Mouse (Mus musculus) lung, postnatal 0 days (tissue): Measurements from ENCODE around the gene Ovgp1. TPM values are rescaled to one million over a fixed set of nuclear protein-coding genes. Genes with fewer than 3 reads are reported as not detected.
"Not testable (repeated sequence)": the region's sequence is repeated elsewhere in the genome, so short reads cannot be mapped to it uniquely, and the experiment has no call there.

Experiments
- ATAC-seq: fragments of 200-750 bp; cut with Nextera tagmentation; 2 replicates; pipeline ENCODE4 v1.8.0; 2017; ENCODE audit warnings: moderate library complexity
- DNase-seq: peaks from one replicate; pipeline ENCODE4 v3.0.0-alpha.2; 2016; ENCODE audit warnings: low spot score
- H3K27ac ChIP-seq: fragments of 300-500 bp; sonication (generic); 2 replicates; pipeline ENCODE4 v1.5.1; 2014; ENCODE audit warnings: antibody characterized with exemption, mild to moderate bottlenecking, low read length, mixed read lengths
- H3K27me3 ChIP-seq: fragments of 300-500 bp; sonication (generic); replicated peaks from 2 replicates; pipeline ENCODE4 v1.6.1; 2014; ENCODE audit warnings: low read length, mixed read lengths; ENCODE audit not compliant: insufficient read depth
- H3K36me3 ChIP-seq: fragments of 300-500 bp; sonication (generic); 2 replicates; pipeline ENCODE4 v1.6.1; 2014; ENCODE audit warnings: low read length, mixed read lengths; ENCODE audit not compliant: insufficient read depth
- H3K4me1 ChIP-seq: fragments of 300-500 bp; sonication (generic); 2 replicates; pipeline ENCODE4 v1.6.1; 2014; ENCODE audit warnings: antibody characterized with exemption, low read depth, low read length, mixed read lengths; ENCODE audit not compliant: insufficient read depth
- H3K4me2 ChIP-seq: fragments of 300-500 bp; sonication (generic); replicated peaks from 2 replicates; pipeline ENCODE4 v1.6.1; 2014; ENCODE audit warnings: low read depth, mild to moderate bottlenecking, low read length, moderate library complexity, mixed read lengths
- H3K4me3 ChIP-seq: fragments of 300-500 bp; sonication (generic); 2 replicates; pipeline ENCODE4 v1.5.1; 2014; ENCODE audit warnings: low read depth, low read length
- H3K9ac ChIP-seq: fragments of 300-500 bp; sonication (generic); replicated peaks from 2 replicates; pipeline ENCODE4 v1.6.1; 2014; ENCODE audit warnings: low read depth, mild to moderate bottlenecking
- H3K9me3 ChIP-seq: fragments of 300-500 bp; sonication (generic); 2 replicates; pipeline ENCODE4 v1.6.1; 2016; ENCODE audit warnings: low read length, mixed read lengths
- CTCF ChIP-seq: IDR thresholded peaks from 2 replicates; pipeline ENCODE4 v1.5.1; 2016; ENCODE audit warnings: antibody characterized with exemption, mild to moderate bottlenecking
- EP300 ChIP-seq: IDR thresholded peaks from 2 replicates; pipeline ENCODE4 v1.6.1; 2016; ENCODE audit warnings: antibody characterized with exemption, mild to moderate bottlenecking, control low read depth
- WGBS: fragments of 180-500 bp; shearing (Covaris S2); extraction: QIAGEN DNeasy Blood & Tissue Kit; methylation state at CpG from one replicate; pipeline ENCODE4 v1.1.7; 2014; 5-methylcytosine and 5-hydroxymethylcytosine counted together
- polyA plus RNA-seq: library from polyadenylated mRNA; unstranded; fragments of >200 nt; fragmentation: Nextera tagmentation; extraction: Ambion mirVana; gene quantifications from 2 replicates; pipeline ENCODE4 v1.2.1, GENCODE M21; 2015

Ovgp1 gene
- polyA plus RNA-seq, 1 experiment from 2014 or later, result 0.95 TPM

- no peak overlapping the region for H3K27ac ChIP-seq
- no peak overlapping the region for H3K4me3 ChIP-seq
- no peak overlapping the region for H3K9ac ChIP-seq
- TF ChIP-seq EP300 (peak; percentile 56), CTCF (no peak)
- H3K27me3 ChIP-seq, result no peaks in the 10 kb centered on the region
- peak; percentile 89 for ATAC-seq
- H3K9me3 ChIP-seq, result no peaks in the 10 kb centered on the region
- peak; percentile 71 for DNase-seq
- no peaks in the 10 kb centered on the region for H3K36me3 ChIP-seq
- 64% methylated on average over 2 of the region's 2 CpGs for WGBS
- H3K4me2 ChIP-seq, result no peak overlapping the region
- H3K4me1 ChIP-seq, result no peaks in the 10 kb centered on the region
Measured at GRCm38 (mm10) chr3:105974174-105974573, 663 bp downstream of the Ovgp1 start.

GRCm38 (mm10) chr3:105989611-105990010 is 16.1 kb downstream of the Ovgp1 start:
- not testable (repeated sequence) for H3K9ac ChIP-seq, H3K4me2 ChIP-seq, H3K27me3 ChIP-seq, H3K4me3 ChIP-seq, H3K4me1 ChIP-seq, DNase-seq, ATAC-seq, H3K9me3 ChIP-seq, H3K27ac ChIP-seq, H3K36me3 ChIP-seq
- WGBS, result 57% methylated on average over 5 of the region's 5 CpGs

DNA sequence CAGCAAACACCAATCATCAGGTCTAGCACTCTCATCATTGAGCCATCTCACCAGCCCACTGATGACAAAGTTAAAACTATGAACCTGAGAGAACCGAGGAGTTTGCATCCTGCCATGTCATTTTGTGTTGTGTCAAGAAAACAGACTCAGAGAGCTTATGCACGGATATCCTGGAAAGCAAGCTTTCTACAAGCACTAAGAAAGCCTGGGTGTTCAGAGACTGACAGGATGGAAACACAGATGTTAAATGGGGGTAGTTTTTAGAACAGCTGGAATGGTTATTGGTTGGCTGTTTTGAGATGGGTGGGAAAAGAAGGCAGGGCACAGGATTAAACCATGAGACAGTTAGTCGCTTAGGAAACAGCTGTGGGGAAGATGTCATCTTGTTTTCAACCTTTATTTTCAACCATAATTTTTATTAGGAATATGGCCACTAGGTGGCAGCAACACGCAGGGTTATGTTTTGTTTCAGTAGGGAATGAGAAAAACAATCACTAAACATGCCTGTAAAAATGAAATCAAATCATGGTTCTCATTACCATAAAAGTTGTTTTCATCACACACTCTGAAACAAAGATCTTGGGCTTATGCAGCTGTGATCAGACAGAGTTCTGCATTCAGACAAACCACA is 18.3 kb downstream of the Ovgp1 start:
- no peak overlapping the region for H3K9ac ChIP-seq
- ATAC-seq, result no peak
- no peaks in the 10 kb centered on the region for H3K27me3 ChIP-seq
- WGBS, result 22% methylated on average over 4 of the region's 4 CpGs
- no peaks in the 10 kb centered on the region for H3K4me1 ChIP-seq
- DNase-seq, result peak; percentile 73
- no peak overlapping the region for H3K4me2 ChIP-seq
- H3K27ac ChIP-seq, result no peak overlapping the region
- no peak overlapping the region for H3K4me3 ChIP-seq
- H3K9me3 ChIP-seq, result no peaks in the 10 kb centered on the region
- H3K36me3 ChIP-seq, result no peaks in the 10 kb centered on the region
- TF ChIP-seq CTCF, result peak; percentile 72
- TF ChIP-seq EP300, result no peak

DNA sequence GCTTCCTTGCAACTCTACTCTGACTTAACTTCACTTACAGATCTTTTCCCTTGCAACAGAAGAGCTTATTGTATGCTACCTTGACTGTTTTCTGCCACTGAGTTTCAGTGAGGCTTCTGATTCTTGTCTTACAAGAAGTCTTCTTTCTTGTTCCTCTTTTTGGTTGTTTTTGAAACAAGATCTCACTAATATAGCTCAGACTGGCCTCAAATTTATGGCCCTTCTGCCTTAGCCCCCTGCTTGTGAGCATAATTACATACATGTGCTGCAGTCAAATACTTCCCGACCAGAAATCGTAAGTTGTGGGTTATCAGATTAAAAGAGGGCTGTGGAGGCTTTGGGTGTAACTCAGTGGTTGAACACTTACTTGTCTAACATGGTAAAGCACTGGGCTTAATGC is 21.2 kb downstream of the Ovgp1 start:
- no peak overlapping the region for H3K27ac ChIP-seq
- H3K9me3 ChIP-seq, result no peaks in the 10 kb centered on the region
- H3K36me3 ChIP-seq, result no peaks in the 10 kb centered on the region
- no peak for DNase-seq
- no peak overlapping the region for H3K4me3 ChIP-seq
- H3K27me3 ChIP-seq, result no peaks in the 10 kb centered on the region
- H3K4me1 ChIP-seq, result no peaks in the 10 kb centered on the region
- ATAC-seq, result no peak
- no peak overlapping the region for H3K9ac ChIP-seq
- TF ChIP-seq CTCF (no peak), EP300 (no peak)
- 62% methylated on average over 2 of the region's 2 CpGs for WGBS
- no peak overlapping the region for H3K4me2 ChIP-seq

DNA sequence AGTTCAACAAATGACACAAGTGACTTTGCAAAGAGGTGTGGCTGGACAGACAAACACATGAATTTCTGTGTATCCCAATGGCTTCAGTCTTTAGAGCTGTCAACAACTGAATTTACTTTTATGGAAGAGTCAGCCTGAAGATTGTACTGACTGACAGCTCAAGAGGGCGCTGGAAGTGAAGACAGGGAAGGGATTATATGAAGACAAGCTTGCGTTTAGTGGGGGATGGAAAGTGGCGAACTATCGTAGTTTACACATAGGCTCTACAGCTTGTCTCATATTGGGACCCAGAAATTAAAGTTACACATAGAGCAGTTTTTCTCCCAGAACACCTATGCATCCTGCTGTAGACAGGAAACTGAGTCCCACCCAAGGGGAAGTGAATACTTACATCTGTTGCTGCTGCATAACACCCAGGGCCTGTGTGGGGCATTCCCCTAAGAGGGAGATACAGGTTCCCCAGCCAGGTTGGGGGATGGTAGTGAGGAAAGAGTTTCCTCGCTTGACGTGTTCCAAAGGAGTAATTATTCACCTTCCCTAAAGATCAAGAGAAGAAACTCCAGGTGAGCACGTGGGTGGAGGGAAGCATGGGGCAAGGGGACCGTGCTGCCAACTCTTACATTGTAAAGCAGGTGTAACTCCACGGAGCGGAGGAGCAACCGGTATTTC is 27.3 kb downstream of the Ovgp1 start:
- WGBS, result 20% methylated on average over 11 of the region's 11 CpGs
- no peaks in the 10 kb centered on the region for H3K4me1 ChIP-seq
- H3K9me3 ChIP-seq, result no peaks in the 10 kb centered on the region
- H3K36me3 ChIP-seq, result no peaks in the 10 kb centered on the region
- DNase-seq (no peak), ATAC-seq (peak; percentile 11; the same call in 1 of the 2 replicates)
- no peaks in the 10 kb centered on the region for H3K27me3 ChIP-seq
- H3K4me2 ChIP-seq, result no peak overlapping the region
- no peak for TF ChIP-seq EP300
- TF ChIP-seq CTCF, result no peak
- H3K4me3 ChIP-seq, result no peak overlapping the region
- H3K9ac ChIP-seq, result no peak overlapping the region
- no peak overlapping the region for H3K27ac ChIP-seq

DNA sequence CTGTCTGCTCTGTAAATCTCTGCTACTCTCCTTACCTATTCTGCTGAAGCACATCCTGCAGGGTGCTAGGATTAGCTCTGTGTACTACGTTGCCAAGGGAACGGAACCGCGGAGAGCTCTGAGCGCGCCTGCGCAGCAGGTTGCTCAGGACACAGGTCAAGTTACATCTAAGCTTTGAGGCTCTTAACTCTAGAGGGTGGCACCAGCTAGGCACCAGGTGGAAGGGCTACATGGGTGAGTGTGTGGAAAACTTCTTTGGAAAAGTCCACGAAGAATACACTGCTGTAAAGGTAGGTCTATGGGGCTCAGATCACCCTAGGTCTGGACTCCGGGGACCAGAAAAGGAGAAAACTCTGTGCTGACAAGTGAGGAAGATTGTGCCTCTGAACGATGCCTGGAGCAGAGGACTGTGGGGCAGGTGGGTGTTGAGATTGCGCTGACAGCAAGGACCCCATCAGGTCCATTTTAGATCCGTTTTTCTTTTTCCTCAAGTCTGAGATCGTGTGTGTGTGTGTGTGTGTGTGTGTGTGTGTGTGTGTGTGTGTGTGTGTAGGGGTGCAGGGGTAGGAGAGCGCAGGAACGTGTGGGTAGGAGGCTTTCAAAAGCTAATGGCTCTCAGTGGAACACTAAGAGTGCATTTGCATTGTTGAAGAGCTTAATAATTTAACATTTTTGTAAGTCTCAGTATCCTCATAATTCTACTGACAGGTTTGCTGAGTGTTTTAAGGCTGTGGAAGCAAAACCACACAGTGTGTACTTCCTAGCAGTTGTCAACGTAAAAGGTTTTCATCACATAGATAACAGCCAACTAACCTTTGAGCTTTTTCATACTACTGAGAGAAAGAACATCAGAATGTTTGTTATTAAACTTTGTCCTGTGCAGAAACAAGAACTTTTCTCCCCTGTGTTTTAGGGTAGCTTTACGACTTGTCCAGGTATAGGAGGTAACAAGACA is 28.2 kb downstream of the Ovgp1 start:
- Histone ChIP-seq H3K27me3 (no peaks in the 10 kb centered on the region), H3K4me1 (no peaks in the 10 kb centered on the region), H3K27ac (no peak overlapping the region), H3K4me3 (no peak overlapping the region), H3K4me2 (no peak overlapping the region), H3K36me3 (no peaks in the 10 kb centered on the region), H3K9me3 (no peaks in the 10 kb centered on the region), H3K9ac (no peak overlapping the region)
- ATAC-seq, result peak; percentile 93
- WGBS, result 21% methylated on average over 17 of the region's 17 CpGs
- TF ChIP-seq CTCF, result no peak
- no peak for TF ChIP-seq EP300
- DNase-seq, result peak; percentile 75

- H3K4me3 ChIP-seq, DNase-seq, H3K9me3 ChIP-seq, H3K36me3 ChIP-seq, H3K27ac ChIP-seq, H3K4me1 ChIP-seq, H3K9ac ChIP-seq, H3K27me3 ChIP-seq, H3K4me2 ChIP-seq, ATAC-seq: not testable (repeated sequence)
- 55% methylated on average over 10 of the region's 10 CpGs for WGBS
Measured at GRCm38 (mm10) chr3:106003360-106003759, 29.8 kb downstream of the Ovgp1 start.
